Mouse (Mus musculus) neural tube, embryonic 11.5 days (tissue): Measurements from ENCODE around the gene Ascl1. TPM values are rescaled to one million over a fixed set of nuclear protein-coding genes. Genes with fewer than 3 reads are reported as not detected.

Experiments
- ATAC-seq: fragments of 200-750 bp; cut with Nextera tagmentation; 2 replicates; pipeline ENCODE4 v1.8.0; 2017; ENCODE audit warnings: moderate number of reproducible peaks, mild to moderate bottlenecking, moderate TSS enrichment, moderate library complexity; ENCODE audit not compliant: insufficient read depth, low FRiP score, low TSS enrichment
- DNase-seq: peaks from one replicate; pipeline ENCODE4 v3.0.0-alpha.2; 2015; ENCODE audit warnings: low spot score
- H3K27ac ChIP-seq: fragments of 300-500 bp; sonication (generic); 2 replicates; pipeline ENCODE4 v1.5.1; 2014; ENCODE audit warnings: low read depth, mild to moderate bottlenecking, low read length
- H3K27me3 ChIP-seq: fragments of 300-500 bp; sonication (generic); 2 replicates; pipeline ENCODE4 v1.6.1; 2014; ENCODE audit warnings: mild to moderate bottlenecking, low read length, mixed read lengths; ENCODE audit not compliant: control insufficient read depth, insufficient read depth
- H3K36me3 ChIP-seq: fragments of 300-500 bp; sonication (generic); 2 replicates; pipeline ENCODE4 v1.6.1; 2014; ENCODE audit warnings: mild to moderate bottlenecking, low read length, moderate library complexity, mixed read lengths; ENCODE audit not compliant: control insufficient read depth, insufficient read depth
- H3K4me1 ChIP-seq: fragments of 300-500 bp; sonication (generic); 2 replicates; pipeline ENCODE4 v1.6.1; 2014; ENCODE audit warnings: low read length, mixed read lengths; ENCODE audit not compliant: control insufficient read depth, insufficient read depth
- H3K4me2 ChIP-seq: fragments of 300-500 bp; sonication (generic); 2 replicates; pipeline ENCODE4 v1.6.1; 2014; ENCODE audit warnings: low read depth, mild to moderate bottlenecking, moderate library complexity
- H3K4me3 ChIP-seq: fragments of 300-500 bp; sonication (generic); 2 replicates; pipeline ENCODE4 v1.5.1; 2014; ENCODE audit warnings: low read depth, low read length
- H3K9ac ChIP-seq: fragments of 300-500 bp; sonication (generic); 2 replicates; pipeline ENCODE4 v1.6.1; 2014; ENCODE audit warnings: mild to moderate bottlenecking, low read length
- H3K9me3 ChIP-seq: fragments of 300-500 bp; sonication (generic); 2 replicates; pipeline ENCODE4 v1.6.1; 2016; ENCODE audit warnings: low read length; ENCODE audit not compliant: control insufficient read depth
- WGBS: fragments of 180-500 bp; shearing (Covaris S2); extraction: QIAGEN DNeasy Blood & Tissue Kit; methylation state at CpG from one replicate; pipeline ENCODE4 v1.1.7; 2014; 5-methylcytosine and 5-hydroxymethylcytosine counted together
- polyA plus RNA-seq: library from polyadenylated mRNA; unstranded; fragments of >200 nt; fragmentation: Nextera tagmentation; extraction: Ambion mirVana; gene quantifications from 2 replicates; pipeline ENCODE4 v1.2.1, GENCODE M21; 2014

Gene Ascl1
- polyA plus RNA-seq = 40.5 and 42.9 TPM in 2 replicates

- Histone ChIP-seq H3K27me3 (peaks cover 33% of the 10 kb centered on the region), H3K4me2 (peak within 1 kb of the TSS; percentile 88), H3K9ac (peak within 1 kb of the TSS; percentile 72), H3K4me3 (peak within 1 kb of the TSS; percentile 83), H3K27ac (peak within 1 kb of the TSS; percentile 72), H3K4me1 (peaks cover 17% of the 10 kb centered on the region), H3K36me3 (no peaks in the 10 kb centered on the region), H3K9me3 (no peaks in the 10 kb centered on the region)
- DNase-seq = peak; percentile 86
- under 1% methylated on average over 31 of the region's 34 CpGs for WGBS
- ATAC-seq = peak; percentile 54
These were observed at the start of gene Ascl1 for GRCm38 (mm10) chr10:87493576-87493975. TSS of gene Ascl1 (minus strand) at chr10:87493660.

GRCm38 (mm10) chr10:87534172-87534571 is 40.7 kb upstream of the Ascl1 start:
- 79% methylated on average over 1 of the region's 1 CpGs for WGBS
- ATAC-seq (no peak), DNase-seq (no peak)
- Histone ChIP-seq H3K36me3 (no peaks in the 10 kb centered on the region), H3K27ac (no peak overlapping the region), H3K27me3 (no peaks in the 10 kb centered on the region), H3K4me2 (no peak overlapping the region), H3K4me3 (no peak overlapping the region), H3K9ac (no peak overlapping the region), H3K4me1 (no peaks in the 10 kb centered on the region), H3K9me3 (no peaks in the 10 kb centered on the region)

GRCm38 (mm10) chr10:87521646-87522045 is 28.2 kb upstream of the Ascl1 start, which contains the start of gene Pah:
TSS of gene Pah (plus strand) at chr10:87521795.
- Histone ChIP-seq H3K4me1 (no peaks in the 10 kb centered on the region), H3K9ac (no peak within 1 kb of the TSS), H3K36me3 (no peaks in the 10 kb centered on the region), H3K4me3 (no peak within 1 kb of the TSS), H3K9me3 (no peaks in the 10 kb centered on the region), H3K27ac (no peak within 1 kb of the TSS), H3K4me2 (no peak within 1 kb of the TSS), H3K27me3 (no peaks in the 10 kb centered on the region)
- ATAC-seq (no peak), DNase-seq (no peak)
- 86% methylated on average over 5 of the region's 5 CpGs for WGBS

GRCm38 (mm10) chr10:87520401-87521116 is 27.1 kb upstream of the Ascl1 start:
- no peak overlapping the region for H3K4me2 ChIP-seq
- WGBS = 70% methylated on average over 4 of the region's 4 CpGs
- H3K27ac ChIP-seq = no peak overlapping the region
- H3K9me3 ChIP-seq = no peaks in the 10 kb centered on the region
- no peaks in the 10 kb centered on the region for H3K4me1 ChIP-seq
- H3K9ac ChIP-seq = no peak overlapping the region
- ATAC-seq = no peak
- H3K4me3 ChIP-seq = no peak overlapping the region
- H3K36me3 ChIP-seq = no peaks in the 10 kb centered on the region
- DNase-seq = no peak
- no peaks in the 10 kb centered on the region for H3K27me3 ChIP-seq

DNA sequence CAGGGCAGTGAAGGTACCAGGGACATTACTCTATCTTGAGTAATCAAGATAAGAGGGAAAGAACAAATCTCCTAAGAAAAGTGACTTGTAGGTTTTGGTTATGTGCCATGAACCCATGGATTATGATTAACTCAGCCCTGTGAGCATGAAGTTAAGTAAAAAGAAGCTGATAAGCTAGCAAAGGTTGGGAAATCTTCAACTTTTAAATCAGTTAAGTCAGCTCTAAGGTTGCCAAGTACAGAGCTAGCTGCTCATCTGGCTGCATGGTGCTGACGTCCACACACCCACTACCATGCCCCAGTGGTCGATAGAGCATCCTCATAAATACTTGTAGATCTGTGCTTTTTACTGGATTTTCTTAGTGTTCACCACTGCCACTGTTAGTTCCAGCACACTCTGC is 25.1 kb upstream of the Ascl1 start:
- DNase-seq (no peak), ATAC-seq (no peak)
- no peak overlapping the region for H3K9ac ChIP-seq
- no peaks in the 10 kb centered on the region for H3K36me3 ChIP-seq
- no peaks in the 10 kb centered on the region for H3K4me1 ChIP-seq
- H3K27ac ChIP-seq = no peak overlapping the region
- WGBS = 74% methylated on average over 2 of the region's 2 CpGs
- H3K4me3 ChIP-seq = no peak overlapping the region
- H3K9me3 ChIP-seq = no peaks in the 10 kb centered on the region
- H3K4me2 ChIP-seq = no peak overlapping the region
- H3K27me3 ChIP-seq = no peaks in the 10 kb centered on the region

DNA sequence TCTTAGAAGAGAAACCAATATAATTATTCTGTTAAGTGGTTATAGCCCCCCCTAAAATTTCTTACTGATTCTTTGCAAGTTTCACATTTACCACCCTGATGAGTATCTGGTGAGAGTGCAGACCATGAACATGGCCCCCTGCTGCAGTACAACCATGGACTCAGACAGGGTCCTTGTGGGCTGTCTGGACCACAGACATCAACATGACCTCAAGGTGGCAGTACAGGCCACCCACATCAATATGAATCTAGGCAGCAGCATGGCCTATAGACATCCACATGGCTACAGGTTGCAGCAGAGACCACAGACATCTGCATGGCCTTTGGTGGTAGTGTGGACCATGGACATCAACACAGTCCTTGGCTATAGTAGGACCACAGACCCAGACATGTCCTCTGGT is 19.6 kb upstream of the Ascl1 start:
- Histone ChIP-seq H3K4me1 (no peaks in the 10 kb centered on the region), H3K36me3 (no peaks in the 10 kb centered on the region), H3K9ac (no peak overlapping the region), H3K4me2 (no peak overlapping the region), H3K27ac (no peak overlapping the region), H3K27me3 (no peaks in the 10 kb centered on the region), H3K4me3 (no peak overlapping the region), H3K9me3 (no peaks in the 10 kb centered on the region)
- no peak for DNase-seq
- ATAC-seq = no peak

DNA sequence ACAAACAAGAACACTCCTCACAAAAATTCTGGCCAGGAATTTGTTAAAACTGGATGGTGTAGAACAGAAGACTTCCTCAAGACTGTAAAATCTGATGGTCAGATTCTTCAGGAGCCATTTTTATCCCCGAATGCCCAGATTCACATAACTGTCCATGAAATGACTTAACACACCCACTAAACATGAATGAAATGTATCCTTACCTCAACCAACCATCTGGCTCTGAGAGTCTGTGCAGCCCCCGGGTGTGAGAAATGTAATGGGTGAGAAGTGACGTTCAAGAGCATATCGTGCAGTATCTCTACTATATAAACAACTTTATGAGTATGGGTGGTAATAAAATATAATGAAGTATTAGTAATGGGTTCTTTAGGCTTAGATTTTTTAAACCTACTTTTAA is 15.1 kb upstream of the Ascl1 start:
- ATAC-seq (no peak), DNase-seq (no peak)
- Histone ChIP-seq H3K4me3 (no peak overlapping the region), H3K9ac (no peak overlapping the region), H3K36me3 (no peaks in the 10 kb centered on the region), H3K27ac (no peak overlapping the region), H3K4me1 (no peaks in the 10 kb centered on the region), H3K27me3 (0 out of 2 replicates have a peak, but pooled peaks cover 3% of the 10 kb centered on the region), H3K9me3 (no peaks in the 10 kb centered on the region), H3K4me2 (no peak overlapping the region)
- WGBS = 91% methylated on average over 4 of the region's 4 CpGs

- Histone ChIP-seq H3K36me3 (no peaks in the 10 kb centered on the region), H3K27ac (no peak overlapping the region), H3K9me3 (no peaks in the 10 kb centered on the region), H3K4me3 (no peak overlapping the region), H3K4me1 (peaks cover 8% of the 10 kb centered on the region), H3K27me3 (peaks cover 10% of the 10 kb centered on the region), H3K4me2 (no peak overlapping the region), H3K9ac (no peak overlapping the region)
- ATAC-seq (no peak; the same call in 1 of the 2 replicates), DNase-seq (peak; percentile 58)
- WGBS = 6% methylated on average over 10 of the region's 10 CpGs
These were observed 10.5 kb upstream of the Ascl1 start for GRCm38 (mm10) chr10:87503946-87504345.

GRCm38 (mm10) chr10:87502283-87502682 is 8.8 kb upstream of the Ascl1 start:
- no peak overlapping the region for H3K4me2 ChIP-seq
- H3K4me1 ChIP-seq = peaks cover 8% of the 10 kb centered on the region
- H3K36me3 ChIP-seq = no peaks in the 10 kb centered on the region
- ATAC-seq = no peak; the same call in 1 of the 2 replicates
- peaks cover 10% of the 10 kb centered on the region for H3K27me3 ChIP-seq
- peak; percentile 57 for DNase-seq
- no peak overlapping the region for H3K4me3 ChIP-seq
- no peak overlapping the region for H3K27ac ChIP-seq
- H3K9ac ChIP-seq = no peak overlapping the region
- 14% methylated on average over 5 of the region's 5 CpGs for WGBS
- no peaks in the 10 kb centered on the region for H3K9me3 ChIP-seq
